Mouse (Mus musculus): Measurements from ENCODE around the gene Git2.

Git2 gene

DNA sequence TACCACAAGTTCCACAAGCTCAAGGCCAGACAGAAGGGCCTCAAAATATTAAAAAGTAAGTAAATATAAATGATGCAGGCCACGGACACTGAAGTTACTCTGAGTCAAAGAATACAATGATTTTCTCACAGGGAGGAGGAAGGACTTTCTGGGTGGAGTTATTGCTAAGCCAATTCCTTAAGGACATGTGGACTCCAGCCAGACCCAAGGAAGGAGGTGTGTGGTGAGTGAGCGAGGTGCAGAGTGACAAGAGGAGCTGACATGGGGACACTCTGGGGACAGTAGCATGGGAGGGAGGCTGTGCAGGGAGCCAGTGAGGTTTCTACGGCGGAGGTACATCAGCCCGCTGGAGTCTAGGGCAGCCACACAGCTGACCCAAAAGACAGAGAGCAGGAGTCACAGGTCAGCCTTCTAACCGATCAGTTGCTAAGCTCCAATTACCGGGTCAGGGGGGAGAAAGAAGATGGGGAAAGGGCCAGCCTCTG, 88.5 kb downstream of the Git2 start:
- no peak for DNase-seq (ENCODE audit: low spot score)

DNA sequence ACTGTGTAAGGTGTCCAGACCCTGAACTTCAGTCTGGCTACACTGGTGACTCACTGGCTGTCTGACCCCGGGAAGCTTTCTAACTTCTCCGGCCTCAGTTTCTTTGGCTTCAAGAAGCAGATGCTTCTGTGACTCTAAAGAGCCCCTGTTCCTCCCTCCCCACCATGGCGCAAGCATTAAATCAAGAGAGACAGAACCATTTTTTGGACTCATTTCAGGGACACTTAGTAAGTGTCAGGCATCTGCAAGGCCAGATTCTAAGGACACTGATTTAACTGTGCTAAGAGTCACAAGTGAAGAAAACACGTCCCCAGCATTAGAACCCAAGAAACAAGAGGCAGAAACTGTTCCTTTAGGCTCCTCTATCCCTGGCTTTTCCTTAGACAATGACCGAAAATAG, 89.3 kb downstream of the Git2 start:
- no peak for DNase-seq (ENCODE audit: low spot score)

DNA sequence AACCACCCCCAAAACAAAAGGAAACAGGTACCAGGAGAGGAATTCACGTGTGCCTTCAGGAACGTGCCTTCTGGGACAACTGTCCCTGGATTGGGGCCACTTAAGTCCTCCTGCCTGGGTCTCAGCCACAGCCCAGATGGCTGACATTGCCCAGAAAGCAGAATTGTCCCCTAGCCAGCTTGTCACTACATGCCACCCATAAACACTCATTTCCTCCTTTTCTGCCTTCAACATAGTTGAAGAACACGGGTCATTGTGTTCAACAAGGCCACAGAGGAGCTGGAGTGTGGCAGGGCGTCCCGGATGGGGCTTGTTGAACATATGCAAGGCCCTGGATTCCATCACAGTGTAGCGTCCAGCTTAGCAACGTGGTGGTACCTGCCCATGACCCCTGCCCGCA, 93.6 kb downstream of the Git2 start:
- no peak for DNase-seq (ENCODE audit: low spot score)

- peak; percentile 48 for DNase-seq (ENCODE audit: low spot score)
Measured at GRCm38 (mm10) chr5:114680676-114681285, 94.5 kb downstream of the Git2 start.

GRCm38 (mm10) chr5:114679841-114680591, 95.3 kb downstream of the Git2 start:
- no peak for DNase-seq (ENCODE audit: low spot score)

Measured in urinary bladder, postnatal 25 days (tissue).